Mouse (Mus musculus) midbrain, embryonic 12.5 days (tissue): ENCODE data around the gene Fam171a1. TPM values are rescaled to one million over a fixed set of nuclear protein-coding genes. Genes with fewer than 3 reads are reported as not detected.
A peak's percentile ranks its signal among the peaks of the same experiment; 100 is the strongest.

Source experiments
- ATAC-seq: fragments of 200-750 bp; cut with Nextera tagmentation; 2 replicates; pipeline ENCODE4 v1.8.0; 2017; ENCODE audit warnings: low read depth, moderate TSS enrichment, moderate library complexity; ENCODE audit not compliant: low FRiP score
- H3K27ac ChIP-seq: fragments of 300-500 bp; sonication (generic); replicated peaks from 2 replicates; pipeline ENCODE4 v1.5.1; 2016; ENCODE audit warnings: mild to moderate bottlenecking
- H3K27me3 ChIP-seq: fragments of 300-500 bp; sonication (generic); 2 replicates; pipeline ENCODE4 v1.6.1; 2016; ENCODE audit warnings: mild to moderate bottlenecking
- H3K36me3 ChIP-seq: fragments of 300-500 bp; sonication (generic); 2 replicates; pipeline ENCODE4 v1.6.1; 2016
- H3K4me1 ChIP-seq: fragments of 300-500 bp; sonication (generic); 2 replicates; pipeline ENCODE4 v1.6.1; 2016
- H3K4me2 ChIP-seq: fragments of 300-500 bp; sonication (generic); replicated peaks from 2 replicates; pipeline ENCODE4 v1.6.1; 2016; ENCODE audit warnings: mild to moderate bottlenecking, moderate library complexity
- H3K4me3 ChIP-seq: fragments of 300-500 bp; sonication (generic); 2 replicates; pipeline ENCODE4 v1.5.1; 2016; ENCODE audit warnings: mild to moderate bottlenecking
- H3K9ac ChIP-seq: fragments of 300-500 bp; sonication (generic); replicated peaks from 2 replicates; pipeline ENCODE4 v1.6.1; 2016; ENCODE audit warnings: mild to moderate bottlenecking, moderate library complexity
- H3K9me3 ChIP-seq: fragments of 300-500 bp; sonication (generic); 2 replicates; pipeline ENCODE4 v1.6.1; 2016; ENCODE audit warnings: mild to moderate bottlenecking
- WGBS: fragments of 180-500 bp; shearing (Covaris S2); methylation state at CpG from one replicate; pipeline ENCODE4 v1.1.7; 2016; 5-methylcytosine and 5-hydroxymethylcytosine counted together
- microRNA-seq: library from miRNA; unstranded; fragments of <30 nt; microRNA quantifications from one replicate; pipeline ENCODE4, GENCODE M21; 2017
- polyA plus RNA-seq: library from polyadenylated mRNA; unstranded; fragments of >200 nt; fragmentation: Nextera tagmentation; extraction: Ambion mirVana; gene quantifications from 2 replicates; pipeline ENCODE4 v1.2.1, GENCODE M21; 2016

Fam171a1 gene
- polyA plus RNA-seq, 1 experiment from 2014 or later = 51.8 TPM

GRCm38 (mm10) chr2:3218225-3218624 is 104.2 kb downstream of the Fam171a1 start:
- H3K4me1 ChIP-seq = no peaks in the 10 kb centered on the region
- H3K9ac ChIP-seq = no peak overlapping the region
- H3K9me3 ChIP-seq = no peaks in the 10 kb centered on the region
- H3K27ac ChIP-seq = no peak overlapping the region
- H3K36me3 ChIP-seq = peaks cover 12% of the 10 kb centered on the region
- no peaks in the 10 kb centered on the region for H3K27me3 ChIP-seq
- 75% methylated on average over 6 of the region's 6 CpGs for WGBS
- H3K4me3 ChIP-seq = no peak overlapping the region
- H3K4me2 ChIP-seq = no peak overlapping the region
- ATAC-seq = no peak

- Histone ChIP-seq H3K9me3 (no peaks in the 10 kb centered on the region), H3K4me1 (no peaks in the 10 kb centered on the region), H3K36me3 (peaks cover 28% of the 10 kb centered on the region)
Measured at GRCm38 (mm10) chr2:3228475-3228874, 114.5 kb downstream of the Fam171a1 start.

GRCm38 (mm10) chr2:3229060-3229459 is 115.0 kb downstream of the Fam171a1 start:
- Histone ChIP-seq H3K9ac (no peak overlapping the region), H3K27me3 (no peaks in the 10 kb centered on the region), H3K9me3 (no peaks in the 10 kb centered on the region), H3K36me3 (peaks cover 25% of the 10 kb centered on the region), H3K4me2 (no peak overlapping the region), H3K4me1 (no peaks in the 10 kb centered on the region), H3K4me3 (no peak overlapping the region), H3K27ac (no peak overlapping the region)
- ATAC-seq = peak; percentile 78
- WGBS = 13% methylated on average over 2 of the region's 2 CpGs

More at GRCm38 (mm10) chr2:3228475-3228874, 114.5 kb downstream of the Fam171a1 start:
- no peaks in the 10 kb centered on the region for H3K27me3 ChIP-seq
- H3K9ac ChIP-seq = no peak overlapping the region
- ATAC-seq = peak; percentile 60; the same call in 1 of the 2 replicates
- no peak overlapping the region for H3K4me2 ChIP-seq
- H3K27ac ChIP-seq = no peak overlapping the region
- H3K4me3 ChIP-seq = no peak overlapping the region
- WGBS = 78% methylated on average over 4 of the region's 4 CpGs

GRCm38 (mm10) chr2:3239255-3239654 is 125.2 kb downstream of the Fam171a1 start:
- Histone ChIP-seq H3K4me1 (no peaks in the 10 kb centered on the region), H3K4me3 (no peak overlapping the region), H3K4me2 (no peak overlapping the region), H3K9ac (no peak overlapping the region), H3K27me3 (no peaks in the 10 kb centered on the region), H3K27ac (no peak overlapping the region), H3K9me3 (no peaks in the 10 kb centered on the region), H3K36me3 (no peaks in the 10 kb centered on the region)
- WGBS = 82% methylated on average over 5 of the region's 5 CpGs
- ATAC-seq = no peak

- 77% methylated on average over 3 of the region's 3 CpGs for WGBS
- Histone ChIP-seq H3K4me1 (no peaks in the 10 kb centered on the region), H3K4me2 (no peak overlapping the region), H3K27me3 (no peaks in the 10 kb centered on the region), H3K4me3 (no peak overlapping the region), H3K9me3 (no peaks in the 10 kb centered on the region), H3K36me3 (no peaks in the 10 kb centered on the region), H3K27ac (no peak overlapping the region), H3K9ac (no peak overlapping the region)
- ATAC-seq = no peak
Measured at GRCm38 (mm10) chr2:3244251-3244650, 130.2 kb downstream of the Fam171a1 start.

GRCm38 (mm10) chr2:3251309-3251708 is 137.3 kb downstream of the Fam171a1 start:
- ATAC-seq = no peak

GRCm38 (mm10) chr2:3266466-3266865 is 152.4 kb downstream of the Fam171a1 start:
- H3K27ac ChIP-seq = no peak overlapping the region
- no peaks in the 10 kb centered on the region for H3K36me3 ChIP-seq
- WGBS = 93% methylated on average over 3 of the region's 3 CpGs
- H3K4me2 ChIP-seq = no peak overlapping the region
- H3K27me3 ChIP-seq = no peaks in the 10 kb centered on the region
- no peak overlapping the region for H3K4me3 ChIP-seq
- no peaks in the 10 kb centered on the region for H3K4me1 ChIP-seq
- no peak overlapping the region for H3K9ac ChIP-seq
- ATAC-seq = no peak
- H3K9me3 ChIP-seq = no peaks in the 10 kb centered on the region

More at GRCm38 (mm10) chr2:3251309-3251708, 137.3 kb downstream of the Fam171a1 start:
- Histone ChIP-seq H3K9me3 (no peaks in the 10 kb centered on the region), H3K4me3 (no peak overlapping the region), H3K27ac (no peak overlapping the region), H3K36me3 (no peaks in the 10 kb centered on the region), H3K27me3 (no peaks in the 10 kb centered on the region), H3K9ac (no peak overlapping the region), H3K4me2 (no peak overlapping the region), H3K4me1 (no peaks in the 10 kb centered on the region)
- 82% methylated on average over 2 of the region's 2 CpGs for WGBS

DNA sequence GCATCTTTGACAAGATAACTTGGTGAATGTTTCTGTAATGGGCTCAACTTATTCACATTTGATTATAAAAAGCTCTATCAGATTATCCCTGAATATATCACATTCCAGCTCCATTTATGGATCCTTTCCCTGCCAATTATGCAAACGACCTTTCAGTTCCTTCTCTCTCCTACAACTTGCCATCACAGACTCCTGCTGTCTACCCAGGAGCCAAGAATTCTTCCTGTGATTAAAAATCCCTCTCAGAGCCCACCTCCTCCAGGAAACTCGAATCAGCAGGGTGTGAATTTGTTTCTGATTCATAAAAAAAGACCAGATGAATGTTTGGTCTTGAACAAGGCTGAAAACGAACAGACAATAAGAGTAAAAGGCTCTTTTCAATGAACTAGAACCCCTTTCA is 153.9 kb downstream of the Fam171a1 start:
- WGBS = 39% methylated on average over 3 of the region's 3 CpGs
- Histone ChIP-seq H3K4me3 (no peak overlapping the region), H3K4me1 (no peaks in the 10 kb centered on the region), H3K27ac (no peak overlapping the region), H3K9ac (no peak overlapping the region), H3K36me3 (no peaks in the 10 kb centered on the region), H3K9me3 (no peaks in the 10 kb centered on the region), H3K4me2 (no peak overlapping the region), H3K27me3 (no peaks in the 10 kb centered on the region)
- no peak for ATAC-seq

GRCm38 (mm10) chr2:3273349-3273748 is 159.3 kb downstream of the Fam171a1 start:
- Histone ChIP-seq H3K9ac (no peak overlapping the region), H3K4me1 (no peaks in the 10 kb centered on the region), H3K4me2 (no peak overlapping the region), H3K9me3 (no peaks in the 10 kb centered on the region), H3K27ac (no peak overlapping the region), H3K36me3 (no peaks in the 10 kb centered on the region), H3K27me3 (no peaks in the 10 kb centered on the region), H3K4me3 (no peak overlapping the region)
- 86% methylated on average over 2 of the region's 2 CpGs for WGBS
- no peak for ATAC-seq

DNA sequence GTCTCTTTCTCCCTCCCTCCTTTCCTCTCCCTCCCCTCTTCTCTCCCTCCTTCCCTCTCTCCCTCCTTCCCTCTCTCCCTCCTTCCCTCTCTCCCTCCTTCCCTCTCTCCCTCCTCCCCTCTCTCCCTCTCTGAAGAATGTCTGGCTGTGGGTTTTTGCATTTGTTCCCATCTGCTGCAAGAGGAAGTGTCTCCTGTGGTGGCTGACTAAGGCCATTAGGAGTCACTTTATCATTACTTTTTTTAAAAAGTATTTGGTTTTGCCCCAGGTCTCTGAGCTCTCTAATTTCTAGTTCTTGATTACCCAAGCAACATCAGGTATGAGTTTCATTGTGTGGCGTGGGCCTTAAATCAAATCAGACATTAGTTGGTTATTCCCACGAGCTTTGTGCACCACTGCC is 162.1 kb downstream of the Fam171a1 start:
- 80% methylated on average over 2 of the region's 2 CpGs for WGBS

More for the DNA sequence above, 162.1 kb downstream of the Fam171a1 start:
- Histone ChIP-seq H3K4me1 (no peaks in the 10 kb centered on the region), H3K4me3 (no peak overlapping the region), H3K4me2 (no peak overlapping the region), H3K36me3 (no peaks in the 10 kb centered on the region), H3K27ac (no peak overlapping the region), H3K27me3 (no peaks in the 10 kb centered on the region), H3K9ac (no peak overlapping the region), H3K9me3 (no peaks in the 10 kb centered on the region)
- ATAC-seq = no peak

Small RNA genes lying within 50 kb of the gene (microRNA-seq; reads per million reads assigned to microRNA genes)
- not detected for gene Gm27306

Other genes with a start within 250 kb of the Fam171a1 start
- 67.1 and 69.2 TPM in 2 replicates for gene Nmt2, start 170.0 kb downstream of the Fam171a1 start, polyA plus RNA-seq
- 15.8 and 16.1 TPM in 2 replicates for gene Rpp38, start 218.4 kb downstream of the Fam171a1 start, polyA plus RNA-seq
- not detected in 2 replicates for gene Acbd7, start 221.9 kb downstream of the Fam171a1 start, polyA plus RNA-seq